Mouse (Mus musculus): ENCODE measurements around the gene Cck.

The Cck gene

DNA sequence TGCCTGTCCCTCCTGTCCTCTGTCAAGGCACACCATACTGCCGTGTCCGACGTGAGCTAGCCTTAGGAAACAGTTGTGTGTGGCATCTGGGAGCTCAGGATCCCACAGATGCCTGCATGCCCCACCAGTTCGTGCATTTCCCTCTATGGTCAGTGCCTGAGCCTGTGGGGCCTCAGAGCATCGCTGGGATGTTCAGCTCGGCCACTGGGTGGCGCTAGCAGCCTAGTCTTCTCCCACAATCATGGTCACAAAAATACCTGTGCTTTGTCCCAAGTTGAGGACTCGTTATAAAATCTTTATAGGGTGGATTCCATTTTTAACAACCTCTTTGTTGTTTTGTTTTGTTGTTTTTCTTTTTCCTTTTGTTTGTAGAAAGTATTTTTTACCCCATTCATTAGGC lies 37.0 kb downstream of the Cck start:
- peak; percentile 71 for DNase-seq

DNA sequence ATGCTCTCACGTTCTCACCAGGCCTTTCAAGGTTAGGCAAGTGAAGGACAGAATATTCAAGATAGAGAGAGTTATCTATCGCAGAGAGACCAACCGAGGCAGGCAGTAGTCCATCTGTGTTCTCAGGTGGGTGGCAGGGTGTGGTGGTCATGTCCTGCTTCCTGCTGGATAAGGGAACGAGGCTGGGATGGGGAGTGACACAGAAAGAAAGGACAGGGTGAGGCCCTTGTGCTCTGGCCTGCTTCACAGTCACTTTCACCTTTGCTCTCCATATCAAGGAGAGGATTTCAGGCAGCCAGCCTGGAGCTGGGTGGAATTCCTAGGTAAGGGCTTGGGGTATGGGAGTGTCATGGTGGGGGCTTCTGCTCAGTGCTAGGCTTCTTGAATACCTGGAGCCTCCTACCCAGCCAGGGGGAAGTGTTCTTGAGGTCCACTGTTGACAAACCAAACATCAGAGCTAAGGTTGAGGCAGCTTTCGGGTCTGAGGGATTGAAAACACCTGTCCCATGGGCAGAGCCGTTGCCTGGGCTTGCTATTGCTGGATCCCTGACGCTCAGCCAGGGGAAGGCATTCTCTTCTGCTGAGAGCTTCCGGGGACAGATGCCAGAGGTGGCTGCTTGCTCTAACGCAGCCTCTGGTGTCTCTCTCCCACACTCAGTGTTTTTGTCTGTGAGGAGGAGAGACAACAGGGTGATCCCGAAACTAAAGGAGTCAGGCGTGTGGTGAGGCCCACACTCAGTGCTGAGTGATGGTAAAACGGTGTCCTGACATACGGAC lies 38.6 kb downstream of the Cck start:
- DNase-seq = no peak

DNA sequence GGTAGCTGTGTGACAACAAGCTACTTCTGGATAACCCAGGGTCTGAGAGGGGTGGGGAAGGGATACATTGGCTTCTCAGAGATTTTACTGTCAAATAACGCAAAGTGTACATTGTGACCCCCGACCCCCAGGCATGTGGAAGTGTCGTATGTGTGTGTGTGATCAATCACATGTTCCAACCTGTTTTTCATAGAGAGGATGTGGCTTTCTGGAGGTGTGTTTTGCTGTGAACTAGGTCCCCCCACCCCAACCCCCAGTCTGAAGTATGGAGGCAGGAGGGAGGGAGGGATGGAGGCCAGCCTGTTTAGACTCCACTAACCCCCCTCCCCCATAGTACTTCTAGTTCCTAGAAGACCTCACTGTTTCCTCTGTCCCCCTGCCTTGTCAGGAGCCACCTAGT lies 40.6 kb downstream of the Cck start:
- DNase-seq = no peak

- peak; percentile 60 for DNase-seq
Measured at GRCm38 (mm10) chr9:121452342-121452942, 43.1 kb downstream of the Cck start.

DNA sequence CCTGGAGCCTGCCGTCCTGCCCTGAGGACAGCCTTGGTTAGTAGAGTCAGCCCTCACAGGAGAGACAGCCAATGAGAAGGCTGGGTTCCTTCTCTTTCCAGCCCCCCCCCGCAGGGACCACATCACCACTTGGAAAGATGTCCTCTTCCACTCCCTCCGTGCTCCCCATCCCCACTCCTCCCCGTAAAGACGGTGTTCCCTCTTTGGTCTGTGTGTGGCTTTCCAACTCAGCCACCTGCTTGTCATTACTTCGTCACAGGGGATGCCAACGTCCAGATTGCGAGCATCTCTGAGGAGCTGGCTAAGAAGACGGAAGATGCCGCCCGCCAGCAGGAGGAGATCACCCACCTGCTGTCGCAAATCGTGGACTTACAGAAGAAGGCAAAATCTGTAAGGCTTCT lies 49.1 kb downstream of the Cck start:
- no peak for DNase-seq

GRCm38 (mm10) chr9:121445364-121445763 lies 50.1 kb downstream of the Cck start:
- DNase-seq = peak; percentile 77

- no peak for DNase-seq
Measured at GRCm38 (mm10) chr9:121444367-121444707, 51.2 kb downstream of the Cck start.

GRCm38 (mm10) chr9:121443696-121444366 lies 51.7 kb downstream of the Cck start:
- peak; percentile 70 for DNase-seq

- no peak for DNase-seq
Measured at GRCm38 (mm10) chr9:121442145-121442544, 53.3 kb downstream of the Cck start.

All from liver (tissue).